Mouse (Mus musculus) stomach, embryonic 14.5 days (tissue): ENCODE results near the gene Yes1. TPM values are rescaled to one million over a fixed set of nuclear protein-coding genes. Genes with fewer than 3 reads are reported as not detected.

Source experiments
- ATAC-seq: fragments of 200-750 bp; cut with Nextera tagmentation; 2 replicates; pipeline ENCODE4 v1.8.0; 2017; ENCODE audit warnings: low read depth, moderate TSS enrichment; ENCODE audit not compliant: insufficient number of reproducible peaks, insufficient read depth, low FRiP score
- H3K27ac ChIP-seq: fragments of 300-500 bp; sonication (generic); 2 replicates; pipeline ENCODE4 v1.5.1; 2014; ENCODE audit warnings: mild to moderate bottlenecking, low read length, moderate library complexity, mixed read lengths
- H3K27me3 ChIP-seq: fragments of 300-500 bp; sonication (generic); 2 replicates; pipeline ENCODE4 v1.6.1; 2014; ENCODE audit warnings: low read length, control low read depth, mixed read lengths; ENCODE audit not compliant: control insufficient read depth, insufficient read depth
- H3K36me3 ChIP-seq: fragments of 300-500 bp; sonication (generic); 2 replicates; pipeline ENCODE4 v1.6.1; 2014; ENCODE audit warnings: mild to moderate bottlenecking, control low read depth, low read length, moderate library complexity, mixed read lengths; ENCODE audit not compliant: control insufficient read depth, insufficient read depth
- H3K4me1 ChIP-seq: fragments of 300-500 bp; sonication (generic); 2 replicates; pipeline ENCODE4 v1.6.1; 2014; ENCODE audit warnings: low read length, control low read depth, mixed read lengths; ENCODE audit not compliant: control insufficient read depth, insufficient read depth
- H3K4me2 ChIP-seq: fragments of 300-500 bp; sonication (generic); replicated peaks from 2 replicates; pipeline ENCODE4 v1.6.1; 2014; ENCODE audit warnings: low read depth, low read length, control low read depth
- H3K4me3 ChIP-seq: fragments of 300-500 bp; sonication (generic); 2 replicates; pipeline ENCODE4 v1.5.1; 2014; ENCODE audit warnings: low read depth, low read length, control low read depth
- H3K9ac ChIP-seq: fragments of 300-500 bp; sonication (generic); replicated peaks from 2 replicates; pipeline ENCODE4 v1.6.1; 2014; ENCODE audit warnings: low read depth, mild to moderate bottlenecking, control low read depth, low read length, moderate library complexity, mixed read lengths
- H3K9me3 ChIP-seq: fragments of 300-500 bp; sonication (generic); 2 replicates; pipeline ENCODE4 v1.6.1; 2016; ENCODE audit warnings: low read depth, low read length, control low read depth; ENCODE audit not compliant: control insufficient read depth
- WGBS: fragments of 180-500 bp; shearing (Covaris S2); extraction: QIAGEN DNeasy Blood & Tissue Kit; methylation state at CpG from one replicate; pipeline ENCODE4 v1.1.7; 2014; 5-methylcytosine and 5-hydroxymethylcytosine counted together
- polyA plus RNA-seq: library from polyadenylated mRNA; unstranded; fragments of >200 nt; fragmentation: Nextera tagmentation; extraction: Ambion mirVana; gene quantifications from 2 replicates; pipeline ENCODE4 v1.2.1, GENCODE M21; 2014

Yes1 gene
- 33.3 and 36.8 TPM in 2 replicates for polyA plus RNA-seq

DNA sequence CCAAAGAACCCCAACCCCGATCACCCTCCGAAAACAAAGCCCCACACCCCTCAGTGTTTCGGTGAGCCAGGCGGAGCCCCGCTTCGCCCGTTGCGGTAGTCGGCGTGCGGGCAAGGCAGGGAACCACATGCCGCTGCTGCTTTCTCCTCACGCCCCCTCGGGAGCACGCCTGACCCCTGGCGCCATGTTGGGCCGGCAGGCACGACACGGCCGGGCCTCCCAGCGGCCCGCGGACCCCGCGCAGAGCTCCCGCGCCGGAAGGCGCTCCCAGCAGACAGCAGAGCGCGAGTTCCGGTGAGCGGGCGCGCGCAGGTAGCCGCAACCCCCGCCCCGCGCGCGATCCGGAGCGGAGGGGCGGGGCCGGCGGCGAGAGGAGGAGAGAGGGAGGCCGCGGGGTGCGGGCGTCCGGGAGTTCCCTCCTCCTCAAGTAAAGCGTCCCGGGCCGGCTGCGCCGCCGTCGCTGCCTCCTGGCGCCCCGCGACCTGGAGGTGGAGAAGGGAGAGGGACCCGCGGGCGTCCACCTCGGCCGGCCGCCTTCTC lies at the start of gene Yes1:
Yes1 (plus strand) TSS at position 371 of the 540 bp plus-strand sequence.
- H3K4me2 ChIP-seq = peak within 1 kb of the TSS; percentile 83
- H3K4me1 ChIP-seq = no peaks in the 10 kb centered on the region
- peak within 1 kb of the TSS; percentile 96 for H3K4me3 ChIP-seq
- H3K27ac ChIP-seq = peak within 1 kb of the TSS; percentile 91
- H3K36me3 ChIP-seq = no peaks in the 10 kb centered on the region
- peak; percentile 96 for ATAC-seq
- H3K9me3 ChIP-seq = no peaks in the 10 kb centered on the region
- WGBS = under 1% methylated on average over 58 of the region's 69 CpGs
- no peaks in the 10 kb centered on the region for H3K27me3 ChIP-seq
- peak within 1 kb of the TSS; percentile 68 for H3K9ac ChIP-seq

DNA sequence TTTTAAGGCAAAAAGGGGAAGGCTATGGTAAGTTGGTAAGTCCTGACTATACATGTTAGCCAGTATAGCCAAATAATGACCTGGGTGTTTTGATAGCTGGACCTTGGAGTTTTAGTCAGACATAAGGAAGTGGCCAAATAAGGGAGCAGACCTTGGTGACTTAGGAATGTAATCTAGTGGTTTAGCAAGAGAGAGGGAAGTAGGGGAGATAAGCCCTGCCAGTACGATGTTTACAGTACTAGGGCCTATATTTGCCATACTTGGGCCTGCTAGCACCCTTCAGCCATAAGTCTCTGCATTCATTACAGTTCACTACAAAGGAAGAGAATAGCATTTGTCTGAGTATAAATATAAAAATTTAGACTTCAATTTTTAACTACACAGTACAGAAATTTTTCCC lies 46.3 kb upstream of the Yes1 start:
- Histone ChIP-seq H3K27me3 (no peaks in the 10 kb centered on the region), H3K36me3 (no peaks in the 10 kb centered on the region), H3K9me3 (no peaks in the 10 kb centered on the region), H3K4me1 (no peaks in the 10 kb centered on the region), H3K27ac (no peak overlapping the region), H3K4me2 (no peak overlapping the region), H3K4me3 (no peak overlapping the region), H3K9ac (no peak overlapping the region)
- peak; percentile 42; the same call in 1 of the 2 replicates for ATAC-seq
- WGBS = 46% methylated on average over 1 of the region's 1 CpGs

DNA sequence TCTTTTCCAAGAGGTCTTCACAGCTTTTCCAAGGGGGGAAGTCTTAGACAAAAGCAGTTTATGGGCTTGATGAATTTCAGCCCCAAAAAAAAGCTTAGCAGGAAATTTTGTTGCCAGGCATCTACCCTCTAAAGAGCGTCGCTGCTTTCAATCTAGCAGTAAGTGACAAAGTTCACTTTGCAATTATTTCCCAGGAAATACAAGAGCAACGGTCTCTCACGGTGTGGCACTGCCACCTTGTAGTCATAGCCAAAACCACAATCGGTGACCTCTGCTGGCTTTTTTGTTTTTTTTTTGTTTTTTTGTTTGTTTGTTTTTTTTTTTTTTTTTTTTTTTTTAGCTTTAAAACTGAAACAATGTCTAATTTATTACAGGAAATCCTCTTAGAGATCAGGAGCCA lies 39.2 kb upstream of the Yes1 start:
- H3K9me3 ChIP-seq = no peaks in the 10 kb centered on the region
- no peaks in the 10 kb centered on the region for H3K36me3 ChIP-seq
- no peaks in the 10 kb centered on the region for H3K4me1 ChIP-seq
- H3K9ac ChIP-seq = no peak overlapping the region
- H3K4me2 ChIP-seq = no peak overlapping the region
- no peak overlapping the region for H3K27ac ChIP-seq
- WGBS = 78% methylated on average over 5 of the region's 5 CpGs
- H3K4me3 ChIP-seq = no peak overlapping the region
- no peaks in the 10 kb centered on the region for H3K27me3 ChIP-seq
- no peak for ATAC-seq

DNA sequence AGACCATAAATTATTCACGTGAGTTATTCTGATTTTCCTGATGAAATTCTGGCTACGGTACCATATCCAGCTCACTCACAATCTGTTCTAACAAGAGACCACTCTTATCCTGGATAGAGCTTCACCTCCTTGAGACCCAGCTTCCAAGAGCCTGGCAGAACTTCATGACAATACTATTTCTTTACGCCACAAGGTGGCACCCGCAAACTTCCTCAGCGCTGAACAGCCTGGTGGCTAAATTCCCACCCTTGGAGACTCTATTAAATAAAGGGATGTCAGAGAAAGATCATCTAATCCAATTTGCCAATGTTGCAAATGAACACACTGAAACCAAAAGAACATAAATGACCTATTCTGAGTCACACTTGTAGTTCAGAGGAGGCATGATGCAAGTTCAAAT lies 22.8 kb upstream of the Yes1 start:
- no peaks in the 10 kb centered on the region for H3K9me3 ChIP-seq
- WGBS = 12% methylated on average over 5 of the region's 5 CpGs
- H3K36me3 ChIP-seq = no peaks in the 10 kb centered on the region
- H3K4me2 ChIP-seq = no peak overlapping the region
- no peaks in the 10 kb centered on the region for H3K27me3 ChIP-seq
- no peak overlapping the region for H3K9ac ChIP-seq
- no peak overlapping the region for H3K27ac ChIP-seq
- H3K4me1 ChIP-seq = no peaks in the 10 kb centered on the region
- H3K4me3 ChIP-seq = no peak overlapping the region
- ATAC-seq = no peak

DNA sequence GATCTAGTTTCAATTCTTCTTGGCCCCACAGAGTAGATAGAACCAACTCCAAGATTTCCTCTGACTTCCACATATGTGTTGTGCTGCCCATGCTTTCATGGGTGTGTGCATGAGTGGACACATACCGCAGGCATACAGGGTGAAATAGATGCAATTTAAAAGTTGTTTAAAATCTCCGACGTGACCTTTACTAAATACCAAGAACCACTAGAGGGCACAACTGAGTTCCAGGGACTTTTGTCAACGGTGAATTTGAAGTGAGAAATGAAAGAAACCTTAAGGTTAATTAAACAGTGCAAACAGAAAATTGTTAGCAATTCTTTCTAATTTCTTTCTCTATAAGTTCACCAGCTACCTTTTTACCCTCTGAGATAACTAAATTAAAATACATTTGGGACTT lies 17.2 kb upstream of the Yes1 start:
- Histone ChIP-seq H3K9ac (no peak overlapping the region), H3K4me2 (no peak overlapping the region)
- WGBS = 26% methylated on average over 4 of the region's 4 CpGs

DNA sequence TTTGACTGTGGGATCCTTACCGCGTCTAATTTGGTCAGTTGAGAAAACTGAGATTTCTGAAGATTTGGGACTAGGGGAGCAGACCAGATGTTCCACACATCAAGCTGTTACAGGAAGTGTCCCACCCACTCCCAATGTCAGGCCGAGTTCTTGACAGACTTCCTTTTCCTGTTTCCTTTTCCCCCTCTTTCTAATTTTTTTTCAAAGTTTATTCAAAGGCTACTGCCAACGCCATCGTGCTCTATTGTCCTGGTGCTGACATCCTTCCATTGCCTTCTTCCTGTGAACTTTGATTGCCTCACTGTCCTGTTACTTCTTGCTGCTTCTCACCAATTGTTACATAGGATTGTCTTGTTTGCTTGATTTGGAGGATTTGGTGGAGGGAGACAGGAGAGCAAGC lies 16.6 kb upstream of the Yes1 start:
- Histone ChIP-seq H3K27me3 (no peaks in the 10 kb centered on the region), H3K4me1 (no peaks in the 10 kb centered on the region), H3K27ac (no peak overlapping the region), H3K36me3 (no peaks in the 10 kb centered on the region), H3K4me2 (no peak overlapping the region), H3K4me3 (no peak overlapping the region), H3K9ac (no peak overlapping the region), H3K9me3 (no peaks in the 10 kb centered on the region)
- no peak for ATAC-seq
- WGBS = 62% methylated on average over 5 of the region's 5 CpGs

More for the DNA sequence above, 17.2 kb upstream of the Yes1 start:
- Histone ChIP-seq H3K4me3 (no peak overlapping the region), H3K36me3 (no peaks in the 10 kb centered on the region), H3K4me1 (no peaks in the 10 kb centered on the region), H3K27ac (no peak overlapping the region), H3K9me3 (no peaks in the 10 kb centered on the region), H3K27me3 (no peaks in the 10 kb centered on the region)
- no peak for ATAC-seq

DNA sequence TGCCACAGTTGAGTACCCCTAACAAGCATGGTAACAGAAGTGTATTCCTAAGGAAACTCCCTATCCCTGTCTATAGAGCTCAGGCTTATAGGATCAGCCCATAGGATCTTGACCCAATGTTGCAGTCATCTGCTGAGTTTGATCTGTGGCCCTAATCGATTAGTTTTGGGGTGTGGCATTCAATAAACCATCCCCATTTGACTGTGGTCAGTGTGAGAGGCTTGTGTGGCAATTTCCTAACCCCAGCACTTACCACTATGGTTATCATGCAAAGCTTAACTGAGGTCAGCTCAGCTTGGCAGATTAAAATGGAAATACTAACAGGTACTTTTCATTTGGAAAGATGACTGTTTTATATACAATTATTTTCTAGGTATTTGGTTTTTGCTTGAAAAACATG lies 5.1 kb upstream of the Yes1 start:
- 80% methylated on average over 1 of the region's 1 CpGs for WGBS

DNA sequence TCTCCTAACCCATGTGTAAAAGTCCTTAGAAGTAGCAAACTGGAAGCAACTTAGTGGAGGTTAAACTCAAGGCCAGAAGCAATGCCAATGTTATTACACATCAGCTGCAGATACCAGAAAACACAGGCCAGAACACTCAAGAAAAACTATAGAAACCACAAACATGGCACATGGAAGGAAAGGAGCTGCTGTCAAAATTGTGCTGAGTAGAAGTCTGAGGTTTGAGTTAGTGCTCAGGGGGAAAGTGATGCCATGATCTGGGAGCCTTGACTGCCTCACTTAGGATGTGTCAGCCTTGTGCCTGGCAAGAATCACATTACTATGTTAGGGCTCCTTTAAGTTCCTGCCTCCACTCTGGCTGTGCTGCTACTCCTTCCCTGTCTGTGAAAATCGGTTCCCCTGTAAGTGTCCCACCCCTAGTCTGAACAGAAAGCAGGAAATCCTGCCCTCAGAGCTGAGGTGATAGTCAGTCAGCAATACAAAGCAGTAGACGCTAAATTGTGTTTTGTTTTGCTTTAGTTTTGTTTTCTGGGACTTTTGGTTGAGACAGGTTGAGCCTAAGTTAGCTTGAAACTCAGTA lies 3.1 kb upstream of the Yes1 start:
- H3K36me3 ChIP-seq = no peaks in the 10 kb centered on the region
- no peak overlapping the region for H3K4me2 ChIP-seq
- H3K9ac ChIP-seq = no peak overlapping the region
- no peaks in the 10 kb centered on the region for H3K27me3 ChIP-seq
- 31% methylated on average over 2 of the region's 2 CpGs for WGBS
- no peak overlapping the region for H3K4me3 ChIP-seq
- H3K27ac ChIP-seq = 0 out of 2 replicates have a peak overlapping the region, but pooled peaks have one; percentile 39
- no peaks in the 10 kb centered on the region for H3K4me1 ChIP-seq
- no peak for ATAC-seq
- H3K9me3 ChIP-seq = no peaks in the 10 kb centered on the region

More for the DNA sequence above, 5.1 kb upstream of the Yes1 start:
- Histone ChIP-seq H3K4me3 (no peak overlapping the region), H3K9ac (no peak overlapping the region), H3K4me2 (no peak overlapping the region), H3K36me3 (no peaks in the 10 kb centered on the region), H3K9me3 (no peaks in the 10 kb centered on the region), H3K4me1 (no peaks in the 10 kb centered on the region), H3K27me3 (no peaks in the 10 kb centered on the region), H3K27ac (no peak overlapping the region)
- no peak for ATAC-seq

DNA sequence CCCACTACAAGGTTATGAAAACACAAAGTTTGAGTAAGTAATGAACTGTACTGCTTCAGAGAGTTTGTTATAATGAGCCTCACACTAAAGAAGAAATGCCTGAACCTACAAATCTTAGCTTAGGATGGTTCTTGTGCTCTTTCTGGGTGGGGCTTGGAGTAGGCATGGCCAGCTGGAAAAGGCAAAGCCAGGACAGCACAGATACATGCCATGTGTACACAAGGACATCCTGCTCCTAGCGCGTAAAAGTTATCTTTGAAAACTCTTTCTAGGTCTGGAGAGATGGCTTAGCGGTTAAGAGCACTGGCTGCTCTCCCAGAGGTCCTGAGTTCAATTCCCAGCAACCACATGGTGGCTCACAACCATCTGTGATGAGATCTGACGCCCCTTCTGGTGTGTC lies 2.5 kb upstream of the Yes1 start:
- no peak overlapping the region for H3K9ac ChIP-seq
- H3K4me1 ChIP-seq = no peaks in the 10 kb centered on the region
- 81% methylated on average over 4 of the region's 4 CpGs for WGBS
- H3K9me3 ChIP-seq = no peaks in the 10 kb centered on the region
- no peak overlapping the region for H3K4me2 ChIP-seq
- no peak overlapping the region for H3K27ac ChIP-seq
- no peaks in the 10 kb centered on the region for H3K27me3 ChIP-seq
- ATAC-seq = no peak
- H3K4me3 ChIP-seq = no peak overlapping the region
- H3K36me3 ChIP-seq = no peaks in the 10 kb centered on the region
